Mouse (Mus musculus) liver, postnatal 0 days (tissue): ENCODE measurements around the gene Rab31. TPM values are rescaled to one million over a fixed set of nuclear protein-coding genes. Genes with fewer than 3 reads are reported as not detected.

Experiments used
- ATAC-seq: fragments of 200-750 bp; cut with Nextera tagmentation; 2 replicates; pipeline ENCODE4 v1.8.0; 2017; ENCODE audit warnings: mild to moderate bottlenecking, moderate library complexity
- DNase-seq: peaks from one replicate; pipeline ENCODE4 v3.0.0-alpha.2; 2016
- H3K27ac ChIP-seq: fragments of 300-500 bp; sonication (generic); 2 replicates; pipeline ENCODE4 v1.5.1; 2014; ENCODE audit warnings: antibody characterized with exemption, moderate library complexity, mild to moderate bottlenecking, low read depth
- H3K27me3 ChIP-seq: fragments of 300-500 bp; sonication (generic); 2 replicates; pipeline ENCODE4 v1.6.1; 2014; ENCODE audit warnings: low read length, control low read depth, mixed read lengths; ENCODE audit not compliant: insufficient read depth
- H3K36me3 ChIP-seq: fragments of 300-500 bp; sonication (generic); replicated peaks from 2 replicates; pipeline ENCODE4 v1.6.1; 2014; ENCODE audit warnings: mild to moderate bottlenecking, control low read depth, low read length, moderate library complexity, mixed read lengths; ENCODE audit not compliant: insufficient read depth
- H3K4me1 ChIP-seq: fragments of 300-500 bp; sonication (generic); 2 replicates; pipeline ENCODE4 v1.6.1; 2014; ENCODE audit warnings: antibody characterized with exemption, mild to moderate bottlenecking, control low read depth; ENCODE audit not compliant: insufficient read depth
- H3K4me2 ChIP-seq: fragments of 300-500 bp; sonication (generic); 2 replicates; pipeline ENCODE4 v1.6.1; 2014; ENCODE audit warnings: low read depth, mild to moderate bottlenecking, low read length, moderate library complexity, mixed read lengths
- H3K4me3 ChIP-seq: fragments of 300-500 bp; sonication (generic); 2 replicates; pipeline ENCODE4 v1.5.1; 2014; ENCODE audit warnings: low read depth, low read length
- H3K9ac ChIP-seq: fragments of 300-500 bp; sonication (generic); replicated peaks from 2 replicates; pipeline ENCODE4 v1.6.1; 2014; ENCODE audit warnings: mild to moderate bottlenecking, moderate library complexity
- H3K9me3 ChIP-seq: fragments of 300-500 bp; sonication (generic); 2 replicates; pipeline ENCODE4 v1.6.1; 2016; ENCODE audit warnings: mild to moderate bottlenecking, control low read depth, low read length, mixed read lengths
- CTCF ChIP-seq: sonication (generic); IDR thresholded peaks from 2 replicates; pipeline ENCODE4 v1.5.1; 2016; ENCODE audit warnings: antibody characterized with exemption, low read depth
- EP300 ChIP-seq: IDR thresholded peaks from 2 replicates; pipeline ENCODE4 v1.6.1; 2016; ENCODE audit warnings: antibody characterized with exemption, low read depth, mild to moderate bottlenecking
- WGBS: fragments of 180-500 bp; shearing (Covaris S2); extraction: QIAGEN DNeasy Blood & Tissue Kit; methylation state at CpG from one replicate; pipeline ENCODE4 v1.1.7; 2014; ENCODE audit not compliant: insufficient replicate concordance; 5-methylcytosine and 5-hydroxymethylcytosine counted together
- polyA plus RNA-seq: library from polyadenylated mRNA; unstranded; fragments of >200 nt; fragmentation: Nextera tagmentation; extraction: Ambion mirVana; gene quantifications from 2 replicates; pipeline ENCODE4 v1.2.1, GENCODE M21; 2015

The Rab31 gene
- polyA plus RNA-seq, 1 experiment from 2014 or later, result 7.2 TPM

DNA sequence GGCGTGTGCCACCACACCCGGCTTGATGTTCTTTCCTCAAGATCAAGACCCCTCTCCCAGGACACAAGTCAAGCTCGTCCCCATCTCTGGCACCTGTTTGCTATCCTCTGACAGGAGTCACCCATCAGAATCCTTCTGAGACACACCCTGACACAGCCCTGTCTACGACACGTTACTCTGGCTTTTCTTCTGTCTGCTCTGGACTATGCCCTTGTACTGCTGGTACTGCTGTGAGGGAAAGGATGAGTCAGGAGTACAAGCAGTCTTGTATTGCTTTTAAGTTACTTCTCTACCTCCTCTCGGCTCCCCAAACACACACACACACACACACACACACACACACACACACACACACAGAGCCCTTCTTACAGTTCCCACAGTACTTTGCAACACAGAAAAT is 91.0 kb downstream of the Rab31 start:
- WGBS, result 72% methylated on average over 6 of the region's 6 CpGs
- no peak overlapping the region for H3K4me2 ChIP-seq
- H3K36me3 ChIP-seq, result no peaks in the 10 kb centered on the region
- H3K9ac ChIP-seq, result no peak overlapping the region
- no peak overlapping the region for H3K4me3 ChIP-seq
- TF ChIP-seq EP300 (no peak), CTCF (no peak)
- H3K9me3 ChIP-seq, result no peaks in the 10 kb centered on the region
- ATAC-seq (no peak), DNase-seq (no peak)
- H3K27me3 ChIP-seq, result no peaks in the 10 kb centered on the region
- H3K4me1 ChIP-seq, result no peaks in the 10 kb centered on the region
- no peak overlapping the region for H3K27ac ChIP-seq

DNA sequence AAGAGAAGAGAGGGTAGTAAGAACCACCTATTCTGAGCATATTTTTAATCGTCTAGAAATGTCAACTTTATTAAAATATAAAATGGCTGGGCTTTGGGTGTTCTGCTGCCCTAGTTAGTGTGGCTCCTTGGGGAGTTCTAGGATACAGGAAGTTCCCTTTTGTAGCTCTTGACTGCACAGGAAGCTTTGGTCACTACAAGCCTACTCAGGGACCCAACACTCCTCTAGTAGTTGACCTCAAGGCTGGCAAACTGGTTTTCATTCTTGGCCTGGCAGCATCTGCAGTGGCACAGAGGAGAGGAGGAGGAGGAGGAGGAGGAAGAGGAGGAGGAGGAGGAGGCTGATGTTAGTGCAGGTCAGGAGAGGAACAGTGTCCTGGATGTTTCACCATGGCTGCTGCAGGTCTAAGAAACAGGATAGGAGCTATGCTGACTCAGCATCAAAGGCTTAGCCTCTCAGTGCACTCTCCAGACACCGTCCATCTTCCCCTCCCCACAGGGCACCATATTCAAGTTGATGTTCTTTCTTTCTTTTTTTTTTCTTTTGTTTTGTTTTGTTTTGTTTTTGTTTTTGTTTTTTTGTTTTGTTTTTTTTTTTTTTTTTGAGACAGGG is 91.6 kb downstream of the Rab31 start:
- Histone ChIP-seq H3K27ac (no peak overlapping the region), H3K9me3 (no peaks in the 10 kb centered on the region), H3K27me3 (no peaks in the 10 kb centered on the region), H3K9ac (no peak overlapping the region), H3K36me3 (no peaks in the 10 kb centered on the region), H3K4me2 (no peak overlapping the region), H3K4me1 (no peaks in the 10 kb centered on the region), H3K4me3 (no peak overlapping the region)
- WGBS, result 72% methylated on average over 2 of the region's 2 CpGs
- no peak for TF ChIP-seq CTCF
- no peak for TF ChIP-seq EP300
- DNase-seq (no peak), ATAC-seq (no peak)

DNA sequence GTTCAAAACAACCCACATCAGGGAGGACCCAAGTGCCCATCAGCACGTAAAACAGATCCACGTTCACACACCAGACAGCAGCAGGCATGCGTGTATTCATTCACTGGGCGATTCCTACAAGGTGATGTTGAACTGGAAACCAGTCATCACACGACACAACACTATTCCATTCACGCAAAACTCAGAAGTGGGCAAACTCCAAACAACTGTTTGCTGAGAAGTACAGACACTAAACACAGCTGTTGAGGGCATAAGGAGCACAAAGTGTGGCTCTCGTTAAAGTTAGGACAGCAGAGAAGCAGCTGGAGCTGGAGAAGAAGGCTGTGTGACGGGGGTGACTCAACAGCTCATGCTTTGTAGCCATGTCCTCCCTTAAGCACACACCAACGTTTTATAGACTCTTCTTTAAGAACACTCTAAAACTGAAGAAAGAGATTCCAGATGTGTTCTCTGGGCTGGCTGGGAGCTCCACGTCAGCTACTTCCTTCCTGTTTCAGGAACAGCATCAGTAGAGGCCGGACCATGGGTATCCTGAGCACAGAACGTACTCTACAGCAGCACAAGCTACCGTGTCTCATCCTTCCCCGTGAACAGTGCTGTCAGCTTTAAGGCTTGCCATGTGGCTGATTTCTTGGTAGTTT is 92.6 kb downstream of the Rab31 start:
- Histone ChIP-seq H3K4me2 (no peak overlapping the region), H3K4me1 (peaks cover 6% of the 10 kb centered on the region), H3K27ac (no peak overlapping the region; the same call in 1 of the 2 replicates), H3K27me3 (no peaks in the 10 kb centered on the region), H3K4me3 (no peak overlapping the region), H3K36me3 (no peaks in the 10 kb centered on the region), H3K9me3 (no peaks in the 10 kb centered on the region), H3K9ac (no peak overlapping the region)
- peak; percentile 88 for TF ChIP-seq EP300
- no peak for TF ChIP-seq CTCF
- ATAC-seq (peak; percentile 58), DNase-seq (no peak)
- WGBS, result 58% methylated on average over 14 of the region's 14 CpGs

DNA sequence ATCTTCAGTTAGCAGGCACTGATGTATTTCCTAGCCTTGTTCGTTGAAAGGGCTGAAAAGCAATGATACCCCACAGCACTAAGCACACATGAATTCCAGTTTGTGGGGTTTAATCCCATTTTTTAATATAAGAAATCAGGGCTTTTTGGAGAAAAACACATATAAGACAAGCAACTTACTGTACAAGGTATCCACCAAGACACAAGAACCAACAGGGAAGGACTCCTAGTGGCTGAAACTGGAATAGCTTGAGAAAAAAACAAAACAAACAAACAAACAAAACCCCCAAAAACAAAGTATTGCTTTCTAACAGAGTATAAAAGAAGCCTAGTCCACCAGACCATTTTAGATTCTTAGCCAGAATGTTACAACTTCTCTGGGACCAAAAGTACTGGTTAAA is 94.8 kb downstream of the Rab31 start:
- no peaks in the 10 kb centered on the region for H3K36me3 ChIP-seq
- no peak overlapping the region for H3K4me2 ChIP-seq
- ATAC-seq (no peak), DNase-seq (no peak)
- H3K4me3 ChIP-seq, result no peak overlapping the region
- 68% methylated on average over 1 of the region's 1 CpGs for WGBS
- TF ChIP-seq EP300 (no peak), CTCF (peak; percentile 63)
- no peaks in the 10 kb centered on the region for H3K27me3 ChIP-seq
- peaks cover 12% of the 10 kb centered on the region for H3K4me1 ChIP-seq
- H3K9ac ChIP-seq, result no peak overlapping the region
- H3K27ac ChIP-seq, result peak overlapping the region; percentile 22; the same call in 1 of the 2 replicates
- H3K9me3 ChIP-seq, result no peaks in the 10 kb centered on the region

DNA sequence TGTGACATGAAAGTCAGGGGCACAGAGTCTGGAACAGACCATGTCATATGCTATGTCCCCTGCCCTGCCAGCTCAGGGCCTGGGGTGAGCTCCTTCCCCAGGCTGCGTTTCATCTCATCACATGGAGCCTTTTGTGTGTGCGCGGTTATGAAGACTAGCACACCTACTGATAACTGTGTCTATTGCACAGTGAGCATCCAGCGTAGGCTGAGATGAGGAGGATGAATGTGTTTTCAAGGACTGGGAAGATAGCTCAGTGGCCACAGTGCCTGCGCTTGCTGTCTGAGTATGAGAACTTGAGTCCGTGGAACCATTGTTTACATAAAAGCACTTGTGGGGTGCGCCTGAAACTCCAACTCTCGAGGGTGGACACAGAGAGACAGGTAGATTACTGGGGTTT is 96.0 kb downstream of the Rab31 start:
- ATAC-seq, result no peak
- WGBS, result 92% methylated on average over 8 of the region's 8 CpGs
- Histone ChIP-seq H3K27me3 (no peaks in the 10 kb centered on the region), H3K36me3 (no peaks in the 10 kb centered on the region), H3K9ac (no peak overlapping the region), H3K4me1 (peaks cover 12% of the 10 kb centered on the region), H3K4me3 (no peak overlapping the region), H3K9me3 (no peaks in the 10 kb centered on the region), H3K4me2 (no peak overlapping the region), H3K27ac (no peak overlapping the region)
- TF ChIP-seq CTCF (no peak), EP300 (no peak)
- no peak for DNase-seq

DNA sequence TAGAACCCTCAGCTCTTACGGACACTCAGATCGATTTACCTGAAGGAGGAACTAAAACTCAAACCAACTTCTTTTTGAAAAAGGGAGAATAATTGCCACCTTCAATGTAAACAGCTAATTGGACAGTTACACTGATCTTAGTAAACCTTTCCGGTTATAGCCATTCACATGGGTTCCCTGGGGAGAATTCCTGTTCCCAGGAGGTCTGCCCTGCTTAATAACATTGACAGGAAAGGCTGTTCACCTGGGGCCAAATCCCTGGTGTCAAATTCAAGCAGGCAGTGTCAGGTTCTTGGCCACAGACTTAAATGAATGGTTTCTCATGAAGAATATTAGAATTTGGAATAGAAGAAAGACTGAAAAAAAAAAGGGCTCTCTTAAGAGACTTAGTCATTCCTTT is 96.6 kb downstream of the Rab31 start:
- H3K27me3 ChIP-seq, result no peaks in the 10 kb centered on the region
- H3K36me3 ChIP-seq, result no peaks in the 10 kb centered on the region
- H3K4me3 ChIP-seq, result no peak overlapping the region
- H3K4me1 ChIP-seq, result peaks cover 12% of the 10 kb centered on the region
- H3K9ac ChIP-seq, result no peak overlapping the region
- DNase-seq, result no peak
- ATAC-seq, result no peak
- TF ChIP-seq CTCF (no peak), EP300 (no peak)
- no peaks in the 10 kb centered on the region for H3K9me3 ChIP-seq
- no peak overlapping the region for H3K27ac ChIP-seq
- 83% methylated on average over 3 of the region's 3 CpGs for WGBS
- H3K4me2 ChIP-seq, result no peak overlapping the region
